Mouse (Mus musculus): ENCODE results near the gene Obox2. TPM values are rescaled to one million over a fixed set of nuclear protein-coding genes. Genes with fewer than 3 reads are reported as not detected.
"Not testable (repeated sequence)": the region's sequence is repeated elsewhere in the genome, so short reads cannot be mapped to it uniquely, and the experiment has no call there.

Gene Obox2
- polyA plus RNA-seq (2012; ENCODE audit: insufficient read depth, insufficient read length, missing spikeins) = not detected in 2 replicates

GRCm38 (mm10) chr7:15388421-15388998, at the start of gene Obox2, which contains the start of gene Obox1:
Gene Obox2, plus strand, starts transcription at chr7:15388721.
Gene Obox1, plus strand, starts transcription at chr7:15388948.
- H3K4me3 ChIP-seq (ENCODE audit: insufficient read depth, low read depth, low read length); H3K27ac ChIP-seq (replicated peaks; ENCODE audit: low read depth, low read length); H3K4me1 ChIP-seq (ENCODE audit: control insufficient read depth, insufficient read depth, insufficient read length, low read length): not testable (repeated sequence)

DNA sequence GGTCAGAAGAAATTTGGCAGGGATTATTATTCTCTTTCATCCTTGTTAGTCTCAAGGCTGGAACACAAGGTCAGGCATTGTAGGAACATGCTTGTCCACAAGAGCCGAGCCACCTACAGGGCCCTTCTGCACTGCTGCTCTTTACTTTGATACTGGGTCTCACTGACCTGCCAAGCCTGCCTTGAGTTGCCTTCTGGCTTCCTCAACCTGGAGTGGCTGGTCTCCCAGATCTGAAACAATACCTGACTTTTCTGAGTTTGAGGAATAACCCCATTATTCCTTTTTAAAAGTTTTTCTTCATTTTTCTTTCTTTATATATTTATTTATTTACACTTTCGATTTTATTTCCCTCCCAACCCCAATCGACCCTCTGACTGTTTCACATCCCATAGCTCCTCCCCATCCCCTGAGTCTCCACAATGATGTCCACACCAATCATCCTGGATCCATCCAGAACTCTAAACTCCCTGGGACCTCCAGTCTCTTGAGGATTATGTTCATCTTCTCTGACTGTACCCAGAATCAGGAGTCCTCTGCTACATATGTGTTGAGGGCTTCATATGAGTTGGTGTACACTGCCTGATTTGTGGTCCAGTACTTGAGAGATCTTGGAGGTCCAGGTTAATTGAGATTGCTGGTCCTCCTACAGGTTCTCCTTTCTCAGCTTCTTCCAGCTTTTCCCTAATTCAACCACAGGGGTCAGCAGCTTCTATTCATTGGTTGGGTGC, 10.8 kb downstream of the Obox2 start:
- H3K4me3 ChIP-seq (ENCODE audit: insufficient read depth, low read depth, low read length); H3K27ac ChIP-seq (replicated peaks; ENCODE audit: low read depth, low read length); H3K4me1 ChIP-seq (ENCODE audit: control insufficient read depth, insufficient read depth, insufficient read length, low read length): not testable (repeated sequence)

DNA sequence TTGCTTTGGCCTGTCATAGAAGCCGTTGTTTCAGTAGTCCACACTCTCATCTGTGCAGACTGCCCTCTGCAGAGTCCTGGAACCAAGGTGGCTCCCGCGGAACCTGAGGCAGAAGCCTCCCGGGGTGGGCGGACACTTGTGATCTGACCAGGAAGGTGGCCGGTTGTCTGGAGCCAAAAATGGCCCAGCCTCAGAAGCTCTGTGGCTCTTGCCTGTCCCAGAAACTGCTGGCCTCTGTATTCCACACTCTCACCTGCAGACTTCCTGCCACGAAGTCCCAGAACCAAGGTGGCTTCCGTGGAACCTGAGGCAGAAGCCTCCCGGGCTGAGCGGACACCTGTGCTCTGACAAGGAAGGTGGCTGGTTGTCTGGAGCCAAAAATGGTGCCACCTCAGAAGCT, 18.3 kb downstream of the Obox2 start:
- not testable (repeated sequence) for H3K4me1 ChIP-seq (ENCODE audit: control insufficient read depth, insufficient read depth, insufficient read length, low read length); H3K4me3 ChIP-seq (ENCODE audit: insufficient read depth, low read depth, low read length); H3K27ac ChIP-seq (replicated peaks; ENCODE audit: low read depth, low read length)

- not testable (repeated sequence) for H3K4me3 ChIP-seq (ENCODE audit: insufficient read depth, low read depth, low read length); H3K27ac ChIP-seq (replicated peaks; ENCODE audit: low read depth, low read length); H3K4me1 ChIP-seq (ENCODE audit: control insufficient read depth, insufficient read depth, insufficient read length, low read length)
Measured at GRCm38 (mm10) chr7:15418046-15418445, 29.5 kb downstream of the Obox2 start.

DNA sequence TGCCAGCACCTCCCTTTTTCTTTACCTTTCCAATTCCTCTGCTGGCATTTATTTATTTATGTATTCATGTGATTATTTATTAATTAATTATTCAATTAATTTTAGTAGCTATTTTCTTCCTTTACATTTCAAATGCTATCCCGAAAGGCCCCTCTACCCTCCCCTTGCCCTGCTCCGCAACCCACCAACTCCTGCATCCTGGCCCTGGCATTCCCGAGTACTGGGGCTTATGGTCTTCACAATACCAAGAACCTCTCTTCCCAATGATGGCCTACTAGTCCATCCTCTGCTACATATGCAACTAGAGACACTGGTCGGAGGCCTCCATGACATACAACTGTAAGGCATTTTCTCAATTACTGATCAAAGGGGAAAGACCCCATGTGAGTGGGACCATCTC, 37.0 kb downstream of the Obox2 start:
- not testable (repeated sequence) for H3K27ac ChIP-seq (replicated peaks; ENCODE audit: low read depth, low read length); H3K4me3 ChIP-seq (ENCODE audit: insufficient read depth, low read depth, low read length); H3K4me1 ChIP-seq (ENCODE audit: control insufficient read depth, insufficient read depth, insufficient read length, low read length)

Other genes starting within 250 kb of the Obox2 start
- gene Obox1, start 227 bp downstream of the Obox2 start, polyA plus RNA-seq (2012; ENCODE audit: insufficient read depth, insufficient read length, missing spikeins) = not detected in 2 replicates